Mouse (Mus musculus): Measurements from ENCODE around the gene Cnga4. TPM values are rescaled to one million over a fixed set of nuclear protein-coding genes. Genes with fewer than 3 reads are reported as not detected.
"Not testable (repeated sequence)": the region's sequence is repeated elsewhere in the genome, so short reads cannot be mapped to it uniquely, and the experiment has no call there.

Gene Cnga4
- polyA plus RNA-seq (2017; shearing (Covaris generic)): not detected

DNA sequence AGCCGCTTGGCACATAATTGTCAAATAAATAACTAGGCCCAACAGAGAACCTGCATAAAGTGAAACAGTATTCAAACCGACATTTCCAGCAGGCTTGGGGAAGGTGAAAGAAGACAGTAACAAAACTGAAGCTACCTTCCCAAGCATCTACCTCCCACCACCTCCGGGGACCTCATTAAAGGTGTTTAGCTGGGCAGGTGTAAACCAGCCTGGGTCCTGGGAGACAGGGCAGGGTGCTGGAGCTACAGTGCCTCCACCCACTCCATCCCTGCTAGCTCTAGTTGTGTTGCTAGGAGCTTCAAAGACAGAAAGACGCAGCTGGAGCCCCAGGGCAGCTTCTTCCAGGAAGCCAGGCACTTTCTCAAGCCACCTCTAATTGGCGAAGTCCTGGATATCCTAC is at the start of gene Cnga4:
Gene Cnga4 (plus strand): TSS at position 301 of the 400 bp plus-strand sequence.
- ATAC-seq: no peak

DNA sequence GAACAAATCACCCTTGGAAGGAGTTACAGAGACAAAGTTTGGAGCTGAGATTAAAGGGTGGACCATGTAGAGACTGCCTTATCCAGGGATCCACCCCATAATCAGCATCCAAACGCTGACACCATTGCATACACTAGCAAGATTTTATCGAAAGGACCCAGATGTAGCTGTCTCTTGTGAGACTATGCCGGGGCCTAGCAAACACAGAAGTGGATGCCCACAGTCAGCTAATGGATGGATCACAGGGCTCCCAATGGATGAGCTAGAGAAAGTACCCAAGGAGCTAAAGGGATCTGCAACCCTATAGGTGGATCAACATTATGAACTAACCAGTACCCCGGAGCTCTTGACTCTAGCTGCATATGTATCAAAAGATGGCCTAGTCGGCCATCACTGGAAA is 48.3 kb upstream of the Cnga4 start:
- not testable (repeated sequence) for ATAC-seq

DNA sequence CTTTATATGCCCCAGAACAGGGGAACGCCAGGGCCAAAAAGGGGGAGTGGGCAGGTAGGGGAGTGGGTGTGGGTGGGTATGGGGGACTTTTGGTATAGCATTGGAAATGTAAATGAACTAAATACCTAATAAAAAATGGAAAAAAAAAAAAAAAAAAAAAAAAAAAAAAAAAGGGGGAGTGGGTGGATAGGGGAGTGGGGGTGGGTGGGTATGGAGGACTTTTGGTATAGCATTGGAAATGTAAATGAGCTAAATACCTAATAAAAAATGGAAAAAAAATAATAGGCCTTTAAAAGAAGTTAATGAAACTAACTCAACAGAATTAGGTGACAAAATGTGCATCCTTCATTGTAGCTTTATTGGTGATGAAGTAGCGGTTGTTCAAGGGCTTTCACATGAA is 47.9 kb upstream of the Cnga4 start:
- not testable (repeated sequence) for ATAC-seq

DNA sequence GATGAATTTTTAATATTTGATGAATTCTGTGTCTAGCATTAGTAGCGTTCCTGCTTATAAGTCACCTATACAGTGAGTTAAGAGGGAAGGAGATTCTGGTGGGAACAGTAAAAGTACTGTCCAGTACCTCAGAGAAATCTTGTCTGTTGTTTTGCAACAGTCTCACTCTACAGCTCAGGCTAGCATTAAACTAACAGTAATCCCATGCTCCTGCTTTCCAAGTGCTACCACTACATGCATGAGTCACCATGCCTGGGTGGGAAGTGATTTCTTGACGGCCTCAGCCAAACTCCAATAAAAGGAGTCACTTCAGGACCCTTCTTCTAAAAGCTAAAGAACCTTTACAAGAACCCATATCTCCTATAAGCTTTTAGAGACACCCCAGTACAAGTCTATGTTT is 42.7 kb upstream of the Cnga4 start:
- no peak for ATAC-seq

DNA sequence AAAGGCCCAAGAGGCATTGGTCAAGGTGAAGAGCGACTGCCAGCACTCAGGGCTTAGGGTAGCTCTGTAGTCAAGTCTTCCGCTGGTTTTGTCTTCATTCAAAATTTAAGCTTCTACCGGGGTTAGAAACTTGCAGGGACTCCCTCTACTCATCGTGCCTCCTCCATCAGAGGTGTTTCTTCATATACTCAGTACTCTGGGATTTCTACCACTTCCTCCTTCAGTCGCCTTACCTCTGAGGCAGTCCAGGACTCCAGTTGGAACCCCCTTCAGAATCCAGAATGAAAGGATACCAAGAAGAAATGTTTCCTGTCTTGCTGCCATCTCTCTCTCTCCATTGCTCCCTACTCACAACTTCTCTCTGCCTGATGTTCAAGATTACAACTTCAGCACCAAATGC is 37.1 kb upstream of the Cnga4 start:
- ATAC-seq: no peak

DNA sequence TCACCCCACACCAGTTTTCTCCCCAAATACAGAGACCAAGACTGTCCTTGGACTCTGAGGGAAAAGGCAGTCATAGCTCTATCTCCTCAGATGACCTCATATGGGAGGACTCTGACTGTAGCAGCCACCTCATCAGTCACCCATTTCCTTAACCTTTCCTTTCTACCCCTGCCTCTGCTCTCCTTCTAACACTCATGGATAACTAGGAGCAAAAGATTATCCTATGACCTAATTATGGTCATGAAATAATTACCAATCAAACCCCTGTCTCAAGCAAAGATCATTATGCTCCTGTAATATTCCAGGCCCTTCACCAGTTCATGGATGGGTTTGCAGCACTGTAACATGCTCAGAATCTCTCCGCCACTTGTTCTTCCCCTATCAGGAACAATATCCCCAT is 36.4 kb upstream of the Cnga4 start, which contains the start of gene Olfr692:
Gene Olfr692 (plus strand): TSS at position 301 of the 400 bp plus-strand sequence.
- ATAC-seq: no peak

DNA sequence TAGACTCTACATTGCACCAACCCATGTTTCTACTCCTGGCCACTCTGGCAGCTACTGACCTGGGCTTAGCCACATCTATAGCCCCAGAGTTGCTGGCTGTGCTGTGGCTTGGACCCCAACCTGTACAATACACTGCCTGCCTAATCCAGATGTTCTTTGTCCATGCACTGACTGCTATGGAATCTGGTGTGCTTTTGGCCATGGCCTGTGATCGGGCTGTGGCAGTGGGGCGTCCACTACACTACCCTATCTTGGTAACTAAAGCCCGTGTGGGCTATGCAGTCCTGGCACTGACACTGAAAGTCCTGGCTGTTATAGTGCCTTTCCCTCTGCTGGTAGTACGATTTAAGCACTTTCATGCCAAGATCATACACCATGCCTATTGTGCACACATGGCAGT is 35.8 kb upstream of the Cnga4 start:
- no peak for ATAC-seq

DNA sequence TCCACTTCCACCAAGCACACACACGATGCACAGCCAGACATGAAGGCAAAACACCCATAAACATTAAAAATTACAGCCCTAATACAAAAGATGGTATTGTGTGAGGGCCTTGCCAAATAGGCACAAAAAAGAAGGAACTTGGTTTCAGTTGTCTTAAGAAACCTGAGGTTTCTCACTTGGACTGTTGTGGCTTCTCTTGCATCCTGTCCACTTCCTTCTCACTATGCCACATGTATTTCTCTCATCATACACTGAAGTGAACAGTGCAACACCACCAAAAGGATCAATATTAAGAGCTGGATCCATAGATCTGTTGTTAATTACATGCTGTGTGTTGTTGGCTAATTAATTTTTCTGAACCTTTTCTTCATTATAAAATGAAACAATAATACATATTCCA is 31.5 kb upstream of the Cnga4 start:
- ATAC-seq: peak; percentile 36

DNA sequence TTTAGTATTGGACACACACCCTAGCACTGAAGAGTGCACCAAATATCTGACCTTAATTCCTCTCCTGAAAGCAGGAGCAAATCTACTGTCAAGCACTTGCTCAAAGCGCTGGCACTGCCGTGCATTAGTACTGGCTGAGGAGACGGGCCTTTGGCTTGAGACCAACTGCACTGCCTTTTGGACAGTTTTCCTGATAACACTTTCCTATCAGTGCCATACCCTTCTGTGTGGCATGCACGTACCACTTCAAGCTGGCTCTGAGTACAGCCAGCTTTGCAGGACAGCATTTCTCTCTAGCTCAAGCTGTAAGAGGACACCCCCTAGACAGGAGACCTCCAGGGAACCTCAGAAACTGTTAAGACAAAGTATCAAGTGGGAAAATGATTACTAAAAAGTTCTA is 30.9 kb upstream of the Cnga4 start:
- no peak for ATAC-seq

DNA sequence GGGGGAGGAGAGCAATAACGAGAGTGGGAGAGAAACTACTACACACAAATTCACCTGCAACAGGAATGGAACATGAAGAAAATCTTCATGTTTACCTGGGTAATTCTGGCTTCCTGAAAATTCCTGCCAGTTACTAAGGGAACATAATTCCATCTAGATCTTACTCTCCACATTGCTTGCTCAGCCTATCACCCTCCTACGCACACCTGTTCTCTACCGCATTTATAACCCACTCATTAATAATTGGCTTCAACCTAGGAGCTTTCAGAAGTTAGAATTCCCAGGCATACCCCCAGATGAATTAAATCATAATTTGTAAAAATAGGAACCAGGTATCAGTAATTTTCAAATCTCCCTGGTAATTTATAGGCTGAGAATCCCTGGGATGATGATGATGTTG is 30.4 kb upstream of the Cnga4 start:
- ATAC-seq: no peak

DNA sequence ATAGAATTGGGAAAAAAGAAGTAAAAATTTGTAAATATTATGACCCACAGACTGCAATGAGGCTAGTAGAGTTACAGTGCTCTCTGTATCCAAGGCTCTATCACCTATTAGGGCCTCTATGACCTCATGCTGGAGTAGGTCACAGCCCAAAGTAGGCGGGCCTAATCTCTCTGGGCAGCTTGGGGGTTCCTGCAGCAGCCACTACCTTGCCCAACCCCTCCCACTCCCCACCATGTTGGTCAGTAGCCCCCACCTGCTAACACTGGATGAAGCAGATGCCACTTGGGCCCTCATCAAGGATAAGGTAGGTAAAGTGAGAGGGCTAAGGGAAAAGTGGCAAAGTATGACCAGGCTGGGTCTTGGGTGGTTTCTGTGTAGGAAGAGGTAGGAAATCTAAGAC is 29.5 kb upstream of the Cnga4 start, which contains the start of gene Gm5901:
Gene Gm5901 (plus strand): TSS at position 173 of the 400 bp plus-strand sequence.
- ATAC-seq: no peak

DNA sequence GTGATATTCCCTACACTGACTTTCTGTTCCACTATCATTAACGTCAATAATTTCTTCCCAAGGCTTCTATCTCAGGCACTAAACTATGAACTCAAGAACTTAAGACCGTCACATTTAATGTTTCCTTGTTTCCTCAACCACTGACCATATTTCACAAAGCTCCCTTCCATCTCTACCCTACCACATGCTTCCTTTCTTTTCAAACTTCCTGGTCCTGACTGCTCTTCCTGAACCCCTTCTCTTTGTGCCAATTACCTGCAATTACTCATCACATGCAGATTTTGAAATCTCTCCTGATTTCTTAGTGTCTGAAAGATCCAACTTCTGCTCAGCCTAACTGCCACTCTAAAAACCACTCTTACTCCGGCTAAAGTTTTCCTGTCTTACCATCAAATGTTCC is 24.0 kb upstream of the Cnga4 start:
- ATAC-seq: no peak

DNA sequence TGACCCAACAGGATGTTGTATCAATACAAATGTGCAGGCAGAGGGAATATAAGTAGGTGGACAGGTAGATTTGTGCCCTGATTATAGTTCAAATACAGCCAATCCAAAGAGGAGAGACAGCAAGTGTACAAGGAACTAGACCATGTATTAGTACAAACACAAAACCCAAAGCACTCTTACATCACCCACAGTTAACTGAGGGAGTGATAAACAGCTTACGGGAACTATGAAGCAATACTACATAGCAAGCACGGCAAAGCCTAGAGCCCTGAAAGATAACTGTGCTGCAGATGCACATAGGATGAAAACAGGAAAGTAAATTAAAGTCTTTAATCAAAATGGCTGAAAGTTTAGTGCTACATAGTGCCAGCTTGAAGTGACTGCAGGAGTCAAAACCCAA is 16.7 kb upstream of the Cnga4 start:
- ATAC-seq: no peak

DNA sequence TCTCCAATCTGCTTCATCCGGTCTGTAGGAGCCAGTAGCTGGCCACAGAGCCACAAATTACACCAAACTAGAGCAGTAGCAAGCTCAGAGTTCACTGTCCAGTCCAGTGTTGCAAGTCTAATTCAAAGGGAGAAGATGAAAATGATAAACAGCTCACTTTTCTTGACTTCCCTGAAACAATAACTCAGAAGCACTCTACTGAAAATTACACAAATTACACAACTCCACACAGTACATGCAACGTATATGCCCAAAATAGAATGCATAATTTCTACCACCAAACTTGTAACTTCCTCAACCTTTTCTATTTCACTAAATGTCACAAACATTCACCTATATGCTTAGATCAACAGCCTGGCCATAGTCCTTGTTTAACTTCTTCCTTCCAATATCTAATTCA is 14.1 kb upstream of the Cnga4 start:
- ATAC-seq: no peak

DNA sequence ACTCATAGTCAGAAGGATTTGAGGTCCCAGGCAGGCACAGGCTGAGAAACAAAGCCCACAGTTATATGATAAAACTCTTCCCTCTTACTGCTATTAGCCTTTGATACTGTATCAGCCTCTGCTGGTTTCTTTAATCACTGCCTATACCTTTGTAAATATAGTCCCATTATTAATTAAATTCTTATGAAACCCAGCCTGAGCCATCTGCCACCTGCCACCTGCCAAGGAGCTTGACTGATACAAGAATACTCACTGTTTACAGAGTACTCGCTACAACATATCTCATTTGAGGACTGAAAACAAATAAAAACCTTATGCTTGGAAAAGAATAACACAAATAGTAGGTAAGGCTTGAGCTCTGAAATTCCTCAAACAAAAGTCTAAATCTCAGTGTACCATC is 9.8 kb upstream of the Cnga4 start:
- ATAC-seq: no peak

DNA sequence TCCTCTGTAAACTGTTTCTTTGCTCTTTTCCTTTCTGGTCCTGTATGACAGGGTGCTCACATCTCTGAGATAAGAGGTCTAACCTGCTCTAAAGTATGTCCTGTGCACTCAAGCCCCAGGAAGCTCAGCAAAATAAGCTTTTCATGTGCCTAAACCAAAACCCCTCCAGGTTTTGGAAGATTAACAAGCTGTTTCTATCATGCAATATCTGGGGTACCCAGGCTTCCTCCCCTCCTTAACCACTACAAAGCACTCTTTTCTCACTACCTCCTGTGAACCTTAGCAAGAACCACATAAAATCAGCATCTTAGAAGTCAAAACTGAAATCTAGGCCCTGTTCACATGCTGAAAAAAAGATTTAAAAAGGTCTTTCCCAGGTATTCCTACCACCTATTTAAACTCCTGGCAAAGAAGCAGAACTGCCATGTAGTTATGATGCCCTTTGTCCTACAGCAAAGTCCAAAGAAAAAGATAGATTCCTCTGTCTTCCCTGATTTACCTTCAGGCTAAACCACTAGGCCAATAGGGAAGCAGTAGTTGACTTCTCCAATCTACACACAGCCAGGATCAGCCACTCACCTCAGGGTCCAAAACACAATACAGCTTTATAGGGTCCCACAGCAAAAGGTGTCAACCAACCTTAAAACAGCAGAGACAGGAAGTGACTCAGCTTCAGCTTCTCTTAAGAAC is 9.1 kb upstream of the Cnga4 start:
- no peak for ATAC-seq

DNA sequence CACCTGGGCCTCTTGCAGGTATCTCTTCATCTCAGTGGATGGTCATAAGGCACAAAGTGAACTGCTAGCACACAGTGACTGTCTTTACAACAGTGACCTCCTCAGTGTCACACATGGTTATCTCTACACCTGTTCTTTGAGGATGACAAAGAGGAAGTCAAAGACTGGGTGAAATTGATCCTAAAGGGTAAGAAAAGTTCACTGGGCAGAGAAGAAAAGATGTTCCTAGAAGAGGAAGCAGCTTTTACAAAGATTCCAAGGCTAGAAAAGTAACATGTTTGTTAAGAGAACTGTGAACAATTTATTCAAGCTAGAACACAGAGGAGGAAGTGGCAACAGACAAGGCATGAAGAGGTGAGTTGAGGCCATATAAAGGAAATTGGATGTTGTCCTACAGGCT is 8.2 kb upstream of the Cnga4 start:
- no peak for ATAC-seq

DNA sequence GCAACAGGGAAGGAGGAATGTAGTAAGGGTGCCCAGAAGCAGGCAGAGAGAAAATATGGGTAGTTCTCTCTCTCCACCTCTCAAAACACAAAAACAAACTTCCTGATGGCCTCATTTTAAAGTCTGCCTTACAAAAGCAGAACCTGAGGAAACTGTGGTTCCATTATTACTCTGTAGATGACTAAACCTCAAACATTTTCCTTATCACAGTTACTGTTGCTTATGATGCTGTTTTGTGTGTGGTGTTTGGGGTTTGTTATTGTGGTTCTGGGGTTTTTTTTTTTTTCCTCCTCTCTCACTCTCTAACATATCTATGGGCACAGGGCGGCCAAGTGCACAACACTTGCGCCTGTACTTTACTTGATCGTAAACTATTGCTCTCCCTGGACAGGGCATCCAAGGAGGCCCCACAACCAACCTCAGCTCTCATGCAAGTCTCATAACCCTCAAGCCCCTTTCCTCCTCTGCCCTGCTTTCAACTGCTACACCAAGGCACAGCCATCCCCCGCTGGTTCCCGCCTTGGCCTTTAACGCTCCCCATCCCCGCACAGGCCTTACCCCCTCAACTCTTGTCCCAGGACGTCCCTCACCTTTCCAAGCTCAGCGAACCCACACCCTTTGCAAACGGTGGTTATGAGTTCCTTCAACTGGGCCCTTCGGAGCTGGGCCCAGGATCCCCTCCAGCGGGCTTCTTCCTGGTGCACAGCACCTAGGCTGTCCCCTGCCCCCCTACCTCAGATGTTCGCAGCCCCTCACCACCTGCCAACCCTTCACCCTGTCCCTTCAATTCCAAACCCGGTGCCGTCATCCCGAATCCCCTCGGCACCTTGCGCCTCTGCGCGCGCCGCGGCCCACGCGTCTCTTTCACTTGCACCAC is 5.1 kb upstream of the Cnga4 start:
- peak; percentile 7 for ATAC-seq

DNA sequence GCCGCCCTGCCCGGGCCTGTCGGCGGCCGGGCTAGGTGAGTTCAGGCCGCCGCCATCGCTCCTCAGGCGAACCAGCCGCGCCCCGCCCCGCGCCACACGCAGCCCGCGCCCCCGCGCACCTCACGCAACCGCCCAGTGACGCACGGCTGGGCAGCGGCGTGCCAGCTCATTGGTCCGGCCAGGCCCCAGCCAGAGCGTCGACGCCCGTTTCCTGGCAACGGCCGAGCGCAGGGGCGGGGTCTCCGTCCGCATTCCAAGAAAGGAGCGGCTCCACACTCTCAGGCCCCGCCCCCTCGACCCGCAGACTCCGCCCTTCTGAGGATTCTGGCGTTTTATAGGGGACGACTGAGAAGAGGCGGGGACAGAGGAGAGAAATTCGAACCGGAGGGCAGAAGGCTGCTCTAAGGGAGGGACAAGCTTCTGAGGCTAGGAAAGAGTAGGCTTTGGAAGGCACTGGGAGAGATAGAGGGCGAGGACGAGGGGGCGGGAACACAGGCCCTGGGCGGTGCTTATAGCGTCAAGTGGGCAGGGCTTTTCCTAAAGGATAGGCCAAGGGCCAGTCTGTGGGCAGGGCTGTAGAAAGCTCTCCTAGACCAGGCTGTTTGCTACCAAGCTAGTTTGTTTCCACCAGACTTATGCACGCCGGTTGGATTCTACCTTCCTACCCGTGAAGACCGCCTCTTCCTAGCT is 4.3 kb upstream of the Cnga4 start, which contains the start of gene Fam160a2:
Gene Fam160a2 (minus strand): TSS at position 120 of the 690 bp plus-strand sequence.
- peak; percentile 92 for ATAC-seq

DNA sequence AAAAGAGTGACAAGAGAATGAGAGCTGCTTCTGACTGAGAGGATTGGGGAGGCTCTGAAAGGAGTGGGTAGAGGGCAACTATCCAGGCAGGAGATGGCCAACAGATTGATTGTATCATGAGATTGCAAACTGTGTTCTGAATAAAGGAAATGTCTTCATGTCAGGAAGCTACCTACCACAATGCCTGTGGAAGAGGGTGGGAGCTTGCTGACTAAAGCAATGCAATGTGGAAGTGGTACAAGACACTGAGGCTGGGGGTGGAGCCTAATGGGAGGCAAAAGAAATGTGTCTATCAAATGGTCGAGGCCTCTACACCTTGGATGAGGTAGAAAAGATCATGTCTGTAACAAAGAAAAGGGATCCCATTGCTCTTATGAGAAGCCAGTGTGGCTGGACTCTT is 2.0 kb downstream of the Cnga4 start:
- no peak for ATAC-seq

DNA sequence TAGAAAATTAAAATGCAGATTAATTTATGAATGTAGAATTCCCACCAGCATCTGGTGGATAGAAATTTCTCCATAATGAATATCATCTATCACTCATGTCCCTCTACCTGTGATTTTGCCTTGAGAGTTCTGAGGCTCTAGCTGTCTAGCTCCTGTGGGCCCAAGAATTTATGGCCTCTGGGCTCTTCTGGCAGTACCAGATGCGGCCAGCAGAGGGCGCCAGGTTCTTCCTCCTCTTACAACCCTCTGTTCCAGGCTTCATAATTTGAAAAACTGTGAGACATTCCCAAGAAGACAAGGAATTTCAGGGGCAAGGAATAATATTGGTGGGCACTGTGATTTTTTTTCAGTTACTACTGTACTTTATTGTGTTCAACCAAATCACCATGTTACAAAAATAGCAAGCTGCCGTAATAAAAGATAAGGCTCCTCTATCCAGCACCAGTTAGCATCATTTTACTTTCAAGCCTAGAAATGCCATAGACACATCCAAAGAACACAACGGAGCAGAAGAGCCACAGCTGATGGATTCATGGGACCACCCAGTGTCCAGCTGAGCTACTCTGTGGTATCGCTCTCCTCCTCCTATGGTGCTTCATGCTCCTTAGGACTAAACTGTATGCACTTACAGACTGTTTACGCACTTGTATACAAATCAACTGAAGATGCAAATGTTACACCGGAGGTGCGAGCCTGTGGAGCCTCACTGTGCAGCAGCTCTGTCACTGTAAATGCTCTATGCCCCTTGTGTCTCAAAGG is 7.7 kb downstream of the Cnga4 start:
- ATAC-seq: peak; percentile 77

DNA sequence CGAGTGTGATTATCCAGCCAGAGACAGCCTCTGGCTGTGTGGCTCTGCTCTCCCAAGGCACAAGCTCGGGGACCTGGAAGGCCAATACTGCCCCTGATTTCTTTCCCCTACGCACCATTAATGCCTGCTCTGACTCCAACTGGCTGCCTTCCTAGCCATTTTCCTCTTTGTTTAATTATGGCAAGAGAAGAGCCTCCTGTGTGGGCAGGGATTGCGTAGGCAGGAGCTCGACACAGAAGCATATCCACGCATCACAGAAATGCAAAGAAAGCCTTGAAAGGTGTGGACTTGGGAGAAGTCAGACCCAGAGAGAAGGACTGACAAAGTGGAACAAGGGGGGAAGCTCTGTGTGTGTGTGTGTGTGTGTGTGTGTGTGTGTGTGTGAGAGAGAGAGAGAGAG is 10.0 kb downstream of the Cnga4 start:
- ATAC-seq: no peak

DNA sequence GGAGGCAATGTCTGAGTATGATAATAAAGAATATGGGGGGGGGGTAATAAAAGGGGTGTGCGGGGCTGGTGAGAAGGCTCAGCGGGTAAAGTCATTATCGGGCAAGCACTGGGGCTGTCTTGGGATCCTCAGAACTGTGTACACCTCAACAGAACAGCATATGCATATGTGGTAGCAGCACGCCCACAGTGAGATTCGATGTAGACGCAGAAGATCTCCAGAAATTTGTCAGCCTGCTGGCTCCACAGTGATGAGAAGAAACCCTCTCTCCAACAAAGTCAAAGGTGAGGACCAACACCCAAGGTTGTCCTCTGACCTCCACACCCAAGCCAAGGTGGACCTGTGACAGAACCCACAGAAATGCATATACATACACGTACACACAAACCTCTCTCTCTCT is 12.2 kb downstream of the Cnga4 start:
- no peak for ATAC-seq

All from activated CD4-positive, CD25-positive, alpha-beta regulatory T cell, adult 4 months (primary cell).